Mouse (Mus musculus) megakaryocyte, adult 5-6 weeks (primary cell): ENCODE data around the gene Usp7. TPM values are rescaled to one million over a fixed set of nuclear protein-coding genes. Genes with fewer than 3 reads are reported as not detected.

Source experiments
- ATAC-seq: 2 replicates; pipeline ENCODE4 v1.8.0; 2016; ENCODE audit warnings: mild to moderate bottlenecking, inconsistent platforms; ENCODE audit not compliant: poor library complexity, severe bottlenecking
- total RNA-seq, 2 experiments: library from RNA; stranded (forward) in 1 of 2; stranded (reverse) in 1 of 2; fragments of 153-499, 151-499 nt in 1 of 2; fragments of 221-1000, 200-1000 nt in 1 of 2; gene quantifications; 2 replicates each; pipeline versions ENCODE4 v1.2.3 to v1.2.4; 2015 to 2017

The Usp7 gene
- total RNA-seq, 2 experiments from 2014 or later: 122 to 132 TPM

GRCm38 (mm10) chr16:8650007-8650406, 142.1 kb downstream of the Usp7 start:
- ATAC-seq: no peak

GRCm38 (mm10) chr16:8645546-8645945, 146.6 kb downstream of the Usp7 start:
- ATAC-seq: no peak

GRCm38 (mm10) chr16:8643855-8644254, 148.3 kb downstream of the Usp7 start:
- ATAC-seq: peak; percentile 89

Other genes with a start within 250 kb of the Usp7 start
- 44.8 and 52.5 TPM in 2 replicates for gene Pmm2, start 154.6 kb downstream of the Usp7 start, total RNA-seq (2015)
- gene Pmm2, start 154.6 kb downstream of the Usp7 start, total RNA-seq (2017): 55.3 and 62.6 TPM in 2 replicates
- gene Tmem186, start 154.6 kb downstream of the Usp7 start, total RNA-seq (2015): 4.2 and 4.7 TPM in 2 replicates
- 6.6 and 8.0 TPM in 2 replicates for gene Tmem186, start 154.6 kb downstream of the Usp7 start, total RNA-seq (2017)
- gene Carhsp1, start 120.2 kb downstream of the Usp7 start, total RNA-seq (2015): 18.1 and 21.9 TPM in 2 replicates
- 27.1 and 29.6 TPM in 2 replicates for gene Carhsp1, start 120.2 kb downstream of the Usp7 start, total RNA-seq (2017)
- not detected in 2 replicates for gene Gm5767, start 111.5 kb downstream of the Usp7 start, total RNA-seq (2015)
- gene Gm5767, start 111.5 kb downstream of the Usp7 start, total RNA-seq (2017): not detected in 2 replicates
- gene 1810013L24Rik, start 37.8 kb upstream of the Usp7 start, total RNA-seq (2015): 45.2 and 57.7 TPM in 2 replicates
- gene 1810013L24Rik, start 37.8 kb upstream of the Usp7 start, total RNA-seq (2017): 48.3 and 56.3 TPM in 2 replicates